ENCODE assay signal across 24 mouse cellular contexts in genomic region chr2:133138877-133139276, GRCm38 (mm10).
A peak's percentile ranks its signal among the peaks of the same experiment; 100 is the strongest.
DNase-seq lines count a peak whose midpoint lies in the region; ATAC-seq and TF ChIP-seq lines count a peak whose summit lies in the region.
"Had no signal": no experiment of that assay in that cellular context is flagged by ENCODE, and none has a peak within 500 bp of the region (broad histone marks: within the 10 kb centered on the region; RNA-seq: fewer than 3 reads in every experiment).

No protein-coding gene starts in this region.

- TF ChIP-seq EP300 in heart, postnatal 0 days (IDR thresholded peaks at IDR 0.05; ENCODE audit: low read depth), result no peak

- H3K4me1 ChIP-seq in heart, embryonic 11.5 days (ENCODE audit: control insufficient read depth, insufficient read depth, low read length), result 0 out of 2 replicates have a peak, but pooled peaks cover 10% of the 10 kb centered on the region
- peaks cover 8 to 10% of the 10 kb centered on the region in 2 experiments; a peak in 3 of 4 replicates for H3K4me1 ChIP-seq in heart, embryonic 14.5 days (ENCODE audit: control insufficient read depth in 2 of 2, insufficient read depth in 2 of 2, low read length in 2 of 2)
- peaks cover 5% of the 10 kb centered on the region; the same call in 1 of the 2 replicates for H3K4me1 ChIP-seq in heart, postnatal 0 days (ENCODE audit: control insufficient read depth, insufficient read depth)
- H3K4me1 ChIP-seq: forebrain, embryonic 10.5 days; forebrain, embryonic 13.5 days; hindbrain, embryonic 12.5 days; hindbrain, embryonic 15.5 days had no signal

- no peak for DNase-seq in heart, adult 18-20 months
- no peak for DNase-seq in heart, adult 9 months (ENCODE audit: low spot score in 2 of 2)
- no peak for DNase-seq in heart, postnatal 0 days (ENCODE audit: low spot score)
- DNase-seq in heart, adult 8-10 months (ENCODE audit: low spot score), result no peak
- DNase-seq: adrenal gland, postnatal 10 days; adrenal gland, postnatal 36 days; B cell, adult 2 months; cerebellum, adult 18-20 months; cerebellum, adult 9-10 months; cerebellum, postnatal 14 days; gastrocnemius, postnatal 10 days; gastrocnemius, postnatal 36 days; kidney, adult 18-20 months; kidney, adult 9 months had no signal

- peaks cover 42% of the 10 kb centered on the region for H3K27me3 ChIP-seq in heart, embryonic 11.5 days (ENCODE audit: control insufficient read depth, insufficient read depth, low read length)
- peaks cover 30% of the 10 kb centered on the region for H3K27me3 ChIP-seq in heart, embryonic 14.5 days (ENCODE audit: control insufficient read depth, insufficient read depth, low read length)
- H3K27me3 ChIP-seq in heart, postnatal 0 days (ENCODE audit: control insufficient read depth, insufficient read depth, low read length), result no peaks in the 10 kb centered on the region
- H3K27me3 ChIP-seq: CH12.LX; forebrain, embryonic 13.5 days; hindbrain, embryonic 12.5 days; hindbrain, embryonic 15.5 days had no signal

- no peaks in the 10 kb centered on the region for H3K9me3 ChIP-seq in heart, embryonic 11.5 days (replicated peaks; ENCODE audit: control insufficient read depth, low read length)
- no peaks in the 10 kb centered on the region for H3K9me3 ChIP-seq in heart, embryonic 14.5 days (ENCODE audit: control insufficient read depth, low read length)
- no peaks in the 10 kb centered on the region for H3K9me3 ChIP-seq in heart, postnatal 0 days (replicated peaks; ENCODE audit: control insufficient read depth, low read length)
- H3K9me3 ChIP-seq: forebrain, embryonic 10.5 days; forebrain, embryonic 13.5 days; hindbrain, embryonic 12.5 days; hindbrain, embryonic 15.5 days had no signal

- no peak overlapping the region for H3K4me3 ChIP-seq in heart, embryonic 11.5 days (ENCODE audit: low read depth, low read length)
- H3K4me3 ChIP-seq in heart, embryonic 14.5 days (ENCODE audit: control insufficient read depth in 1 of 2, insufficient read depth in 1 of 2, low read depth in 1 of 2, low read length in 2 of 2), result no peak overlapping the region
- no peak overlapping the region for H3K4me3 ChIP-seq in heart, postnatal 0 days (ENCODE audit: low read depth, low read length)
- H3K4me3 ChIP-seq: forebrain, embryonic 10.5 days; forebrain, embryonic 13.5 days; hindbrain, embryonic 12.5 days; hindbrain, embryonic 15.5 days had no signal

- no peak overlapping the region for H3K9ac ChIP-seq in heart, embryonic 11.5 days (ENCODE audit: low read depth, low read length)
- no peak overlapping the region for H3K9ac ChIP-seq in heart, embryonic 14.5 days (ENCODE audit: low read length)
- H3K9ac ChIP-seq in heart, postnatal 0 days (replicated peaks; ENCODE audit: low read depth, low read length), result no peak overlapping the region
- H3K9ac ChIP-seq: forebrain, embryonic 13.5 days; hindbrain, embryonic 12.5 days; hindbrain, embryonic 15.5 days had no signal

- no peaks in the 10 kb centered on the region for H3K36me3 ChIP-seq in heart, embryonic 11.5 days (ENCODE audit: control insufficient read depth, insufficient read depth, low read length)
- H3K36me3 ChIP-seq in heart, embryonic 14.5 days (ENCODE audit: control insufficient read depth, insufficient read depth, low read length), result no peaks in the 10 kb centered on the region
- no peaks in the 10 kb centered on the region for H3K36me3 ChIP-seq in heart, postnatal 0 days (replicated peaks; ENCODE audit: control insufficient read depth, insufficient read depth, low read length)
- H3K36me3 ChIP-seq: forebrain, embryonic 10.5 days; G1E; hindbrain, embryonic 12.5 days; hindbrain, embryonic 15.5 days had no signal

- no peak overlapping the region for H3K27ac ChIP-seq in heart, embryonic 11.5 days (ENCODE audit: low read depth, low read length)
- H3K27ac ChIP-seq in heart, embryonic 14.5 days (replicated peaks in 1 of 2; ENCODE audit: control insufficient read depth in 1 of 2, insufficient read depth in 1 of 2, low read depth in 2 of 2, low read length in 2 of 2), result no peak overlapping the region
- H3K27ac ChIP-seq in heart, postnatal 0 days (ENCODE audit: low read depth), result no peak overlapping the region
- H3K27ac ChIP-seq: forebrain, embryonic 10.5 days; forebrain, embryonic 13.5 days; hindbrain, embryonic 12.5 days; hindbrain, embryonic 15.5 days had no signal

- WGBS in heart, embryonic 11.5 days (ENCODE audit: insufficient replicate concordance), result 39% methylated on average over 4 of the region's 4 CpGs
- WGBS in heart, embryonic 14.5 days, result 21% methylated on average over 4 of the region's 4 CpGs
- 29% methylated on average over 4 of the region's 4 CpGs for WGBS in heart, postnatal 0 days

- no peak overlapping the region for H3K4me2 ChIP-seq in heart, embryonic 11.5 days
- no peak overlapping the region for H3K4me2 ChIP-seq in heart, embryonic 14.5 days (ENCODE audit: low read length)
- no peak overlapping the region for H3K4me2 ChIP-seq in heart, postnatal 0 days (ENCODE audit: low read depth, low read length)
- H3K4me2 ChIP-seq: forebrain, embryonic 13.5 days; hindbrain, embryonic 12.5 days; hindbrain, embryonic 15.5 days had no signal

- peak; percentile 40; the same call in 1 of the 2 replicates for ATAC-seq in heart, embryonic 11.5 days (replicated peaks; ENCODE audit: insufficient number of reproducible peaks, low FRiP score, low TSS enrichment)
- ATAC-seq in heart, embryonic 14.5 days (ENCODE audit: insufficient number of reproducible peaks, insufficient read depth, low FRiP score, low read depth), result peak; percentile 50; the same call in 1 of the 2 replicates
- ATAC-seq in heart, postnatal 0 days (ENCODE audit: insufficient read depth, low read depth), result peak; percentile 36; the same call in 1 of the 2 replicates
- ATAC-seq: forebrain, embryonic 13.5 days; forebrain, embryonic 16.5 days; Patski had no signal

- TF ChIP-seq CTCF in heart, postnatal 0 days (IDR thresholded peaks at IDR 0.05; ENCODE audit: low read depth), result no peak
